Mouse (Mus musculus): ENCODE measurements around the gene Nsmce3. TPM values are rescaled to one million over a fixed set of nuclear protein-coding genes. Genes with fewer than 3 reads are reported as not detected.

The Nsmce3 gene
- polyA plus RNA-seq, 1 experiment from 2014 or later = 9.6 TPM

GRCm38 (mm10) chr7:64889919-64890318 lies 17.1 kb upstream of the Nsmce3 start:
- H3K4me1 ChIP-seq = peaks cover 10% of the 10 kb centered on the region
- H3K4me2 ChIP-seq (replicated peaks) = no peak overlapping the region
- H3K9me3 ChIP-seq = no peaks in the 10 kb centered on the region
- H3K36me3 ChIP-seq = no peaks in the 10 kb centered on the region
- H3K9ac ChIP-seq (replicated peaks) = no peak overlapping the region
- no peak overlapping the region for H3K27ac ChIP-seq (replicated peaks)
- H3K4me3 ChIP-seq = no peak overlapping the region
- WGBS = 43% methylated on average over 9 of the region's 9 CpGs
- H3K27me3 ChIP-seq = no peaks in the 10 kb centered on the region
- peak; percentile 73 for ATAC-seq (replicated peaks)

- peak; percentile 84 for ATAC-seq (replicated peaks)
- WGBS = 45% methylated on average over 11 of the region's 11 CpGs
- no peaks in the 10 kb centered on the region for H3K27me3 ChIP-seq
- H3K4me2 ChIP-seq (replicated peaks) = no peak overlapping the region
- H3K36me3 ChIP-seq = no peaks in the 10 kb centered on the region
- H3K27ac ChIP-seq (replicated peaks) = peak overlapping the region; percentile 33; the same call in 1 of the 2 replicates
- H3K9me3 ChIP-seq = no peaks in the 10 kb centered on the region
- H3K4me1 ChIP-seq = peaks cover 18% of the 10 kb centered on the region
- no peak overlapping the region for H3K9ac ChIP-seq (replicated peaks)
- no peak overlapping the region for H3K4me3 ChIP-seq
Observed at GRCm38 (mm10) chr7:64884187-64884862, 11.5 kb upstream of the Nsmce3 start.

GRCm38 (mm10) chr7:64882243-64882642 lies 9.4 kb upstream of the Nsmce3 start:
- Histone ChIP-seq H3K9ac (replicated peaks) (no peak overlapping the region), H3K9me3 (no peaks in the 10 kb centered on the region), H3K27me3 (no peaks in the 10 kb centered on the region), H3K36me3 (no peaks in the 10 kb centered on the region), H3K27ac (replicated peaks) (no peak overlapping the region), H3K4me1 (peaks cover 18% of the 10 kb centered on the region), H3K4me3 (no peak overlapping the region), H3K4me2 (replicated peaks) (no peak overlapping the region)
- no peak for ATAC-seq (replicated peaks)
- WGBS = 65% methylated on average over 6 of the region's 6 CpGs

GRCm38 (mm10) chr7:64881387-64881786 lies 8.6 kb upstream of the Nsmce3 start:
- WGBS = 79% methylated on average over 7 of the region's 7 CpGs
- Histone ChIP-seq H3K27me3 (no peaks in the 10 kb centered on the region), H3K4me3 (no peak overlapping the region), H3K36me3 (no peaks in the 10 kb centered on the region), H3K4me2 (replicated peaks) (no peak overlapping the region), H3K9me3 (no peaks in the 10 kb centered on the region), H3K4me1 (peaks cover 18% of the 10 kb centered on the region), H3K27ac (replicated peaks) (no peak overlapping the region), H3K9ac (replicated peaks) (no peak overlapping the region)
- no peak for ATAC-seq (replicated peaks)

- Histone ChIP-seq H3K9ac (replicated peaks) (no peak overlapping the region), H3K9me3 (no peaks in the 10 kb centered on the region), H3K36me3 (no peaks in the 10 kb centered on the region), H3K4me3 (no peak overlapping the region), H3K4me1 (peaks cover 17% of the 10 kb centered on the region), H3K27me3 (no peaks in the 10 kb centered on the region), H3K27ac (replicated peaks) (no peak overlapping the region), H3K4me2 (replicated peaks) (no peak overlapping the region)
- ATAC-seq (replicated peaks) = no peak
- 90% methylated on average over 5 of the region's 5 CpGs for WGBS
Observed at GRCm38 (mm10) chr7:64880415-64880814, 7.6 kb upstream of the Nsmce3 start.

GRCm38 (mm10) chr7:64874941-64875340 lies 2.1 kb upstream of the Nsmce3 start:
- Histone ChIP-seq H3K27me3 (no peaks in the 10 kb centered on the region), H3K4me2 (replicated peaks) (no peak overlapping the region), H3K9me3 (no peaks in the 10 kb centered on the region), H3K27ac (replicated peaks) (no peak overlapping the region), H3K4me3 (no peak overlapping the region), H3K9ac (replicated peaks) (no peak overlapping the region), H3K4me1 (peaks cover 25% of the 10 kb centered on the region), H3K36me3 (no peaks in the 10 kb centered on the region)
- no peak for ATAC-seq (replicated peaks)
- 75% methylated on average over 4 of the region's 4 CpGs for WGBS

- H3K9ac ChIP-seq (replicated peaks) = peak overlapping the region; percentile 29
- H3K36me3 ChIP-seq = no peaks in the 10 kb centered on the region
- ATAC-seq (replicated peaks) = no peak; the same call in 1 of the 2 replicates
- H3K9me3 ChIP-seq = no peaks in the 10 kb centered on the region
- peak overlapping the region; percentile 39 for H3K4me2 ChIP-seq (replicated peaks)
- 38% methylated on average over 11 of the region's 11 CpGs for WGBS
- peak overlapping the region; percentile 83 for H3K4me3 ChIP-seq
- no peaks in the 10 kb centered on the region for H3K27me3 ChIP-seq
- H3K4me1 ChIP-seq = peaks cover 37% of the 10 kb centered on the region
- peak overlapping the region; percentile 94 for H3K27ac ChIP-seq (replicated peaks)
Observed at GRCm38 (mm10) chr7:64873266-64873665, 469 bp upstream of the Nsmce3 start.

GRCm38 (mm10) chr7:64871987-64872742 lies 632 bp downstream of the Nsmce3 start:
- WGBS = under 1% methylated on average over 33 of the region's 33 CpGs
- ATAC-seq (replicated peaks) = peak; percentile 76

GRCm38 (mm10) chr7:64869549-64870065 lies 3.2 kb downstream of the Nsmce3 start:
- Histone ChIP-seq H3K4me3 (no peak overlapping the region), H3K36me3 (no peaks in the 10 kb centered on the region), H3K9me3 (no peaks in the 10 kb centered on the region), H3K4me2 (replicated peaks) (0 out of 2 replicates have a peak overlapping the region, but pooled peaks have one; percentile 1), H3K27me3 (no peaks in the 10 kb centered on the region), H3K4me1 (peaks cover 37% of the 10 kb centered on the region), H3K9ac (replicated peaks) (no peak overlapping the region), H3K27ac (replicated peaks) (no peak overlapping the region)
- no peak for ATAC-seq (replicated peaks)
- WGBS = 83% methylated on average over 6 of the region's 6 CpGs

More at GRCm38 (mm10) chr7:64871987-64872742, 632 bp downstream of the Nsmce3 start:
- Histone ChIP-seq H3K4me2 (replicated peaks) (peak overlapping the region; percentile 80), H3K4me3 (peak overlapping the region; percentile 83), H3K4me1 (peaks cover 37% of the 10 kb centered on the region), H3K27me3 (no peaks in the 10 kb centered on the region), H3K9ac (replicated peaks) (peak overlapping the region; percentile 90), H3K36me3 (no peaks in the 10 kb centered on the region), H3K9me3 (no peaks in the 10 kb centered on the region), H3K27ac (replicated peaks) (peak overlapping the region; percentile 94)

GRCm38 (mm10) chr7:64863538-64863937 lies 9.3 kb downstream of the Nsmce3 start:
- Histone ChIP-seq H3K4me2 (replicated peaks) (no peak overlapping the region), H3K9ac (replicated peaks) (no peak overlapping the region), H3K36me3 (no peaks in the 10 kb centered on the region), H3K27ac (replicated peaks) (no peak overlapping the region), H3K27me3 (no peaks in the 10 kb centered on the region), H3K4me3 (no peak overlapping the region), H3K9me3 (no peaks in the 10 kb centered on the region), H3K4me1 (0 out of 2 replicates have a peak, but pooled peaks cover under 1% of the 10 kb centered on the region)
- 89% methylated on average over 3 of the region's 3 CpGs for WGBS
- ATAC-seq (replicated peaks) = no peak

- no peak overlapping the region for H3K27ac ChIP-seq (replicated peaks)
- no peak overlapping the region for H3K9ac ChIP-seq (replicated peaks)
- no peak for ATAC-seq (replicated peaks)
- no peaks in the 10 kb centered on the region for H3K27me3 ChIP-seq
- no peaks in the 10 kb centered on the region for H3K4me1 ChIP-seq
- H3K36me3 ChIP-seq = no peaks in the 10 kb centered on the region
- H3K4me3 ChIP-seq = no peak overlapping the region
- H3K4me2 ChIP-seq (replicated peaks) = no peak overlapping the region
- H3K9me3 ChIP-seq = no peaks in the 10 kb centered on the region
- 86% methylated on average over 3 of the region's 3 CpGs for WGBS
Observed at GRCm38 (mm10) chr7:64862978-64863377, 9.8 kb downstream of the Nsmce3 start.

GRCm38 (mm10) chr7:64856526-64857082 lies 16.2 kb downstream of the Nsmce3 start:
- Histone ChIP-seq H3K4me1 (0 out of 2 replicates have a peak, but pooled peaks cover 11% of the 10 kb centered on the region), H3K27me3 (no peaks in the 10 kb centered on the region), H3K4me2 (replicated peaks) (peak overlapping the region; percentile 12; the same call in 1 of the 2 replicates), H3K36me3 (no peaks in the 10 kb centered on the region), H3K27ac (replicated peaks) (no peak overlapping the region), H3K9me3 (no peaks in the 10 kb centered on the region), H3K9ac (replicated peaks) (no peak overlapping the region), H3K4me3 (no peak overlapping the region)
- 72% methylated on average over 12 of the region's 12 CpGs for WGBS
- ATAC-seq (replicated peaks) = no peak

All from forebrain, embryonic 15.5 days (tissue).